Mouse (Mus musculus): ENCODE data around the gene Rragd.
A peak's percentile ranks its signal among the peaks of the same experiment; 100 is the strongest.

The Rragd gene

DNA sequence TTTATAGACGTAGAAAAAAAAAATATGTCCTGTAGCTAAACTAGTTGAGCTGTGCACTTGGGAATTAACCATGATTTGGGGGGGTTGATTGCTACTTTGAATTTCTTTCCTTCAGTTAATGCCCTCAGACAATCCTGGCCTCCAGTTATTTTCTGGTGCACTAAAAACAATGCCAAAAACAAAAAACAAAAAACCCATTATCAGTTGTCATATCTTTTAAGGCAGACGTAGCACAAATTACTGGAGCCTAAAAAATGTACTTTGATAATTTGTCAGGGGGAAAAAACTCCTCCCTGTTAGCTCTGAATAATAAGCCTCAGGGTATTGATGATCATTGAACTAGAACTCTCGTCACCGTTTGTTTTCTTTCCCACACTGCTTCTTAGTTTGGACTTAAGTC is 49.2 kb downstream of the Rragd start:
- DNase-seq (ENCODE audit: low read depth, low spot score) = no peak

DNA sequence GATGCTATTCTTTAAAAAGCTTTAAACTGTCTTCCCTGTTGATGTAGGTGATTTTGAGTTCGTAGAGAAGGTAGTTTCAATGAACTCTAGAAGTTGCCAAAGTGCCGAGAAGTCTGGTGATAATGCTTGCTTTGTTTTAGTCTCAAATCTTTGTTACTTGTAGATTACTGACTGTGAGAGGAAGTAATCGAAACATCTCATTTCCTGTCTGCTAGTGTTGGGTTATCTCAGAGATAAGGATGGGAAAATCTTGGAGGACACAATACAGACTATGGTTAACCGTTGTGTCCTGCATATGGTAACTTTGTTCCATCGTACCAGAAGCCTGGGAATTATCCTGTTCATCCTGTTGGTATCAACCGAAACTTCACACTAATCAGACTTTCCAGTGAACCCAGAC is 50.7 kb downstream of the Rragd start:
- DNase-seq (ENCODE audit: low read depth, low spot score) = no peak

DNA sequence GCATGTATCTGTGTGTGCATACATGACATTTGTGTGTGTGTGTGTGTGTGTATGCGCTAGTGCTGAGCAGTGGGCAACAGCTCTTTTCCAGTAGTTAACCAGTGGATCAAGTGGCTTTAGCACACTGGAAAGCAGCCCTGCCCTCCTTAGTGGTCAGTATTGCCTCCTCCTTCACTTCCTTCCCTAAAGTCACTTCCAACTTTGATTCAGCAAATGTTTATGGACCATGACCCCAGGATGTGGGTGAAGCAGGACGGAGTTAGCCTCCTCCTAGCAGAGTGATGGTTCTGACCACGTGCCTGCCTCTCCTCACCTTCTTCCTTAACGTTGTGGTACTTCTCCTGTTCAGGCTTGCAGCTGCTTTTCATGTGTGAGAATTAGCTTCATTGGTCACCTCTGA is 57.0 kb downstream of the Rragd start:
- DNase-seq (ENCODE audit: low read depth, low spot score) = no peak

DNA sequence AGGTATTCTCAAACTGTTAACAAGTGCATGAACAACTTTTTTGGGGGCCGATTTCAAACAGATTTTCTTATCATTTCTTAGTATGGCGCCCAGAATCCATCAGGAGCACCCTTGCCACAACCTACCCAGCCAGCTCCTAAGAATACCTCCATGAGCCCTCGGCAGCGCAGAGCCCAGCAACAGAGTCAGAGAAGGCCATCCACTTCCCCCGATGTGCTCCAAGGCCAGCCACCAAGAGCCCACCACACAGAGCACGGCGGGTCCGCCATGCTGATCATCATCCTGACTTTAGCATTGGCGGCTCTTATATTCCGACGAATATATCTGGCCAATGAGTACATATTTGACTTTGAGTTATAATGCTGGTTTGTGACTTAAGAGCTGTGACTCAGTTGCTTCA is 66.8 kb downstream of the Rragd start:
- no peak for DNase-seq (ENCODE audit: low read depth, low spot score)

DNA sequence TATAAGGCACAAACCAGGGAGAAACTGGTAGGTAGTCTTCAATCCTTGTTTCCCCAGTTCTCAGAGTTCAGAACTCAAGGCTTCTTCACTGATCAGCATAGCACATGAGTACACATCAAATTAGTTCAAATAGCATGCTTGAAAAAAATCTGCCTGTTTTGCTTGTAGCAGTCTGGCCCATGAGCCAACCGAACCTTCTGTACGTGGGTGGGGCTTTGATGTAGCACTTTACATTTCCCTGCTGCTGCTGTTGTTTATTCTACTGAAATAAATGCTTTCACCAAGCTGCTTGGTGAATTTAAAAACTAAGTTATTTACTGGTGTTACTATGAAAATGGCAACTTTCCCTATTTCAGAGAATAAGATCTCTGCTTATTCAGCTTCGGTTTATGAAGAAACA is 69.2 kb downstream of the Rragd start:
- DNase-seq (ENCODE audit: low read depth, low spot score) = peak; percentile 66

DNA sequence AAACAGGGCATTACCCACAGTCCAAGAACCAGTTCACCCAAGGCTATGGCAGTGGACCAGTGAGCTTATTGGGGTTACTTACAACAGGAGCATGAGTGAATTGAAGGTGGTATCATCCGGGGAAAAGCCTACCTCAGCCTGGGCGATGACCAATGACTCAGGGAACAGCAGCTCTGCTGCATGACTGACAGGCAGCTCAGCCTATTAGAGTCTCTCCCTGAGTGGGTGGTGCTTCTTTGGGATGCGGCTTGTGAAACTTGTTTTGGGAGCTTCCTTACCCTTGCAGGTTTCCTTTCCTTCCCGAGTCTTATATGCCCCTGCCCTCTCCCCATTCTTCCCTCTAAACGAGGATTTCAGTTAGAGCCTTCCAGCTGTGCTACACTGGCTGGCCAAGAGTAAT is 69.8 kb downstream of the Rragd start:
- no peak for DNase-seq (ENCODE audit: low read depth, low spot score)

DNA sequence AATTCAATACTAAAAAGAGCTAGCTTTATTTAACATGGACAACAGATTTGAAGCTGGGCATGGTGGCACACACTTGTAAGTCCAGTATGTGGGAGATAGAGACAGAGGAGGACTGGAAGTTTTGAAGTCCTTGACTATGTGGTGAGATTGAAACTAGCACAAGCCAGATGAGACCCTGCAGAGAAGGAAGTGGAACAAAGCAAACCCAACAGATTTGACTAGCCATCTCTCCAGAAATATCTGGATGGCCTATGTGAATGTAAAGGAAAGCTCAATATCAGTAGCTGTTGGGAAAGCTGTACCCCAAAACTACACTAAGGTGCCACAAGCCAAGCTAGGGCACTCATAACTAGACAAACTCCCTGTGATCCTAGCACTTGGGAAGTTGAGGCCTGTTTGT is 71.6 kb downstream of the Rragd start:
- no peak for DNase-seq (ENCODE audit: low read depth, low spot score)

DNA sequence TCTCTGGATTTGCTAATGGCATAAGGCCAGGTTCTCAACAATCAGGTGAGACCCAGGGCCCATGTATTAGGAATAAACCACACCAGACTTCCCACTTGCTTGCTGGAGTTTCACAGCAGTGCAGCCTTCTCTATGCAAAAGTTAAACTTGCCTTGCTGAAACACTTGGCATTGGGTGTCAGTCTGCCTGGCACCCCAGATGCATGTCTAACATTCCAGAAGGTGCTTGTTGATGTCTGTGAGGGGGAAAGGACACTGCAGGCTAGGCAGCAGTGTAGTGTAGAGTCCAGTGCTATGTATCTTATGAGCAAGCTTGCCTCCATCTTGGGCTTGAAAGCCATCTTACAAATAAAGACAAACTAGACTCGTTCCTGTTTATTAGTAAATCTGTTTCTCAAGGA is 73.5 kb downstream of the Rragd start:
- no peak for DNase-seq (ENCODE audit: low read depth, low spot score)

DNA sequence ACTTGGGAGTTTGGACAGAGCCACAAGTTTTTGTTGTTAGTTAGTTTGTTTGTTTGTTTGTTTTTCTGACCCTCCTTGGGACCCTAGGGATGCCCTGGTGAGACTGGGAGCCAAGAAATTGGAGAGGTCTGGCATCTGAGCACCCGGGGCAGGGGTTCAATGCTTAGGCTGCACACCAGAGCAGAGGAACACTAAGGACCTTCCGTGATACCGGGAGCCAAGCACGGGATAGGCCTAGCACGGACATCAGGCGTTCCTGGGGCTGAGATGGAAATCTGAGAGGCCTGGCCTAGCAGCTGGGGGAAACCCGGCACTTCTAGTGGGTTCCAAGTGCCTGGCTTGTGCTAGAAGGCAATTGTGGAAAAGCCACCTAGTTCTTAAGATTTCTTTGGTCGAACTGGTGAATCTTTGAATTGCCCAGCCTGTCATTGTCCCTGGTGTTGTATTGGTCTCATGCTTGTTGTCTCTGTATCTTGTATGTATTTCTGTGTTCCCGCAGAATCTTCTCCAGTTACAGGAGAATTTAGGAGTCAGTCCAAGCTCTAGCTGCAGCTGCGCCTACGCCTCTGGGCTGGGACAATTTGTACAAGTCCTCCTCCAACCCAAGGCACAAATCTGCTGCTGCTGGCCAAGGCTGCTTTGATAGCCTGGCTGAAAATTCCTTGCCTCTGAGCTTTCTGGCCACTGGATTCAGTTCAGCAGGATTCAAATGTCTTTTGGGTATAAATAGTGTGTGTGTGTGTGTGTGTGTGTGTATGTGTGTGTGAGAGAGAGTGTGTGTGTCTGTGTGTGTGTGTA is 75.3 kb downstream of the Rragd start:
- DNase-seq (ENCODE audit: low read depth, low spot score) = peak; percentile 84

DNA sequence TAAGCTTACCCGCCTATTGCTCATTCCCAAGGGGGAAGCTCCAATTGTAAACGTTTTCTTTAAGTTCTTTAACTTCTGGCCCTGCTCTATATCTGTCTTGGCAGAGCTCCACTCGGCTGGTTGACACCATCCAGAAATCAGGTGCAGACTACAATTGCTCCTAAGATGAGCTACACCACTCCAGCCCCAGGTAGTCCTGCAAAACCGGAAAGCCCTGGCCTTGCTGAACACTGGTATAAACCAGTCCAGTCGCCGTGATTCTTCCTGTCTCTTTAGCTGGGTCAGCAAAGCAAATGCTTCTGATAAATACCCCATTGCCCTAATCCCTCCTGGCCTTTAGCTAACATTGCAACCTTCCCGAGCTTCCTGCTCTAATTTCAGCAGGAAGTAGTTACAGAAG is 78.3 kb downstream of the Rragd start:
- no peak for DNase-seq (ENCODE audit: low read depth, low spot score)

DNA sequence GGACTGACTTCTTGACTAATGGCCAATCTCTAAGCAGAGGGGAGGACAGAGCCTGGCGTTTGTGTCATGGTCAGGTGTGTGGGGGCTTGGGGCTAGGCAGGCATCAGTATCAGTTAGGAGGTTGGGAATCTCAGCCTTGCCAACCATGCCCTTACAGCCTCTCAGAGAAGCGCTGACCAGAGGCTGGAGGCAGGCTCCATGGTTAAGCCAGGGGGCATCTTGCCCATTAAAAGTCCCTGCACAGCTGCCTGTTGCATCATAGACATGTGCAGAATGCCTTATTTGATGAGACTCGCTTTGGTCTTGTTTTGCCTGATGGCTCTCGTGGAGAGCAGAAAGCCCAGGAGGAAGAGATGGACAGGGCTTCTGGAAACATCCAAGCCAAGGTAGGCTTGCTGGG is 80.1 kb downstream of the Rragd start, which contains the start of gene Gabrr2:
TSS of gene Gabrr2 (plus strand) at position 19 of the 400 bp plus-strand sequence.
- DNase-seq (ENCODE audit: low read depth, low spot score) = no peak

DNA sequence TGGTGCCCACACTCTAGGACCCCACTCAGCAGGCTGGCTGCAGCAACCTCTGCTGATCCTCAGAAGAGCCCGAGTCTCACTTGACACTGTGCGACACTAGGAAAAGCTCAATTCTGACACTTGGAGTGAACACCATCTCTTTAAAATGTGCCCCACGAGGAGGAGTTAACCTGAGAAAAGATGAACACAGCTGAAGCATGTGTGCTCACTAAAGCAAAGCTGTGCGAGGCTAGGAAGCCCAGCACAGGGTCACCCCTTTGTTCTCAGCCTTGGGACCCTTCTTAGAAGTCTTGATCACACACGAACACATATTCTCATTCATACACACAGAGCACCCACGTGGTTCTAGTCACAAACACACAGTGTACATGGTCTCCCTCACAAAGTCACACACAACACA is 82.1 kb downstream of the Rragd start:
- DNase-seq (ENCODE audit: low read depth, low spot score) = no peak

DNA sequence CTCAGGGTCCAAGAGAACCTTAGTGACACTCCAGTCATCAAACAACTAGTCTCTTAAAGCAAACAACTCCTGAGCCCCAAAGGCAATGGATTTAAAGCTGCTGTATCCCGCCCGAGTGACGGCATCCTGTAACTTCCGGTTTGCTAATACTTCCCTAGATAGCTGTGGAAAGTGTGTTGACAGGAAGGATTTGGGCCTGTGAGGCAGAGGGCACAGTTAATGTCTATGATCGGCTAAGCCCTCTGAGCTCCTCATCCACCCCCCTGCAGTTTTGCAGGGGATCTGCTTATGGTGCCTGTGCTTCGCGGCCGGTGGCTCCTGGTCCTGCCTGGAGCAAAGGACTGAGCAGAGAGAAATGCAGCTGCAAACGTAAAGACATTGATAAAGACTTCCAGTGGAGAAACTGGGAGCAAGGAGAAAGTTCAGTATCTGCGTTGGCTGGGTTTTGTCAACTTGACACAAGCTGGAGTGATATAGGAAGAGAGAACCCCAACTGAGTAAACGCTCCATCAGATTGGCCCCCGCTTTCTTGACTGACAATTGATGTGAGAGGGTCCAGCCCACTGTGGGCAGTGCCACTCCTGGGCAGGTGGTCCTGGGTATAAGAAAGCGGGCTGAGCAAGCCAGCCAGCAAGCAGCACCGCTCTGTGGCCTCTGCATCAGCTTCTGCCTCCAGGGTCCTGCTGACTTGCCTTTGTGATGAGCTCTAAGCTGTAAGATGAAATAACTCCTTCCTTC is 83.6 kb downstream of the Rragd start:
- no peak for DNase-seq (ENCODE audit: low read depth, low spot score)

DNA sequence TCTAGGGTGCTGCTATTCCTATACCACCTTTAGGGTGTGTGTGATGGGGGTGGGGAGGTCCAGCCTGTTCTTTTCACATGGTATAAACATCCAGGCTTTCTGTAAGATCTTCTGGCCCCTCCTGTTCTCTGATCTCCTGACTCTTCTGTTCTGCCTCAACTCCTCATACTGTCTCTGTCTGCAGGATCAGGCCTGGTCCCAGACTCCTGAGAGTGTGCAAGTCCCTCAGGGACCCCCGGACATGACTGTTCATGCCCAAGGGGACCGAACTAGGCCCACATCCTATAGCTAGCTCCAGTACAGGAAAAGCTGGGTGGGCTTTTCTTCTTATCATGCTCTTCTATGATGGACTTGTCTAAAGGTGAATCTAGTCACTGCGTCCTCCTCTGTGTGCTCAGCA is 84.5 kb downstream of the Rragd start:
- no peak for DNase-seq (ENCODE audit: low read depth, low spot score)

DNA sequence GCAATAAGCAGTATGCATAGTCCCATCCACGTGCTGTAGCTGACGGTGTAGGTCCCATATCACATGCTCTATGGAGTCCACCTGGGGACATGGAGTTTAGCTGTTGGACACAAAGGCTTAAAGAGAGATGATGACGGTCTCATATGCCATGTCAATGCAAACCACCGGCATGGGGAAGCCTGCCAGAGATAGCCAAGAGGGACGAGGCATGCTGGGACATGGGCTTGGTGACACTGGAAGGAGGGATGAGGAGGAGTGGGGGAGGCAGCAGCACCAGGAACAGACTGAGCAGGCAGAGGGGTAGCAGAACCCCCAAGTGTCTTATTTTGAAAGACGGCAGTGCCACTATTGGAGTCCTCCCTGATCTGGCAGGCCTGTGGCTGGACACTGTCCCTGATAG is 85.0 kb downstream of the Rragd start:
- no peak for DNase-seq (ENCODE audit: low read depth, low spot score)

DNA sequence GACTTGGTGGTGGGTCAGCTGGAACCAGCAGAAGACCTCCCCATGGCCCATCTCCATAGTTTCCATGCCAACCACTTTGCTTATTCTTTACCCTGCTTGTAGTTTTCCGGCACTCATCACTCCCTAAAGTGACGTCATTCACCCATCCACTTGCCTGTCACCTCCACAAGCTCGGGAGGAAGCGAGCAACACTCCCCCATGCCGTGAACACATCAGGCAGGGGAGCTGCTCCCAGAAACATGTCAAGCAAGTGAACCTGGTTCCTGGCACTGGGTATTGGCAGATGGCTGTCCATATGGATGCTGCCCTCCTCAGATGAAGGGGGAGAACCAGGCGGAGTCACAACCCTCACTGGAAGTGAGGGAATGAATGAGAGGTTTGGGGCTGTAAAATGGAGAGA is 86.1 kb downstream of the Rragd start:
- DNase-seq (ENCODE audit: low read depth, low spot score) = peak; percentile 99

DNA sequence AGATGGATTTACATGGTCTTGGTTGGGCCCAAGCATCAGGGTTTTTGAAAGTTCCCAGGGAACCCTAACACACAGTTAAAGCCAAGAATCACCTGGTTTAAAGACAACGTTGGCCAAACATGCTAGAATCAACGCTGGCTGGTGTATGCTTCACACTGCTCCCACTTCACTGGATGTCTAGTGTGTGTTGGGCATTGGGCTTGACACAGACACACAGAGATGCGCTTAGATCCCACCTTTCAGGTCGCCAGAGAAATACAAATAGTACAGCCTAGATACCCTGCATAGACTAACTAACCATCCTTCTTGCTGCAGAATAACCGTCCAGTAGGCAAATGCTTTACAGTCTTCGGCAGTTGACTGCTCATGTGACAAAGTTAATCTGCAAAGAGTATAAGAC is 87.5 kb downstream of the Rragd start:
- DNase-seq (ENCODE audit: low read depth, low spot score) = no peak

DNA sequence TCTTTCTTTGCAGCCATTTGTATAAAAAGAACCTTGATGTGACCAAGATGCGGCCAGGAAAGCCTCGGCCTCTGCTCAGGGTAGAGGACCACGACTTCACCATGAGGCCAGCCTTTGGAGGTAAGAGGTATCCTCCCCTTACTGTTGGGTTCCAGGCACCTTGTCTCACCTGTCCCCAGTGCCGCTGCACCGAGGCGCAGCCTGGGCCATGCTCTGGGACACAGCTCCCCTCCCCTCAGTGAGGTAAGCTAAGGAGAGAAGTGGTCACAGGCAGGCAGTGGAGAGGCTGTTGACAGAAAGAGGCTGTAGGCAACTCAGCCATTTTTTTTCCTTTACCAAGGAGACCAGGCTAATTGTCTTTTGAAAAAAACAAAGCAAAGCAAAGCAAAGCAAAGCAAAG is 88.5 kb downstream of the Rragd start:
- DNase-seq (ENCODE audit: low read depth, low spot score) = no peak
